Mouse (Mus musculus) heart, postnatal 0 days (tissue): ENCODE data around the gene Gtf2f2. TPM values are rescaled to one million over a fixed set of nuclear protein-coding genes. Genes with fewer than 3 reads are reported as not detected.

Experiments
- ATAC-seq: fragments of 200-750 bp; cut with Nextera tagmentation; 2 replicates; pipeline ENCODE4 v1.8.0; 2017; ENCODE audit warnings: low read depth, moderate number of reproducible peaks, moderate library complexity; ENCODE audit not compliant: insufficient read depth
- DNase-seq: peaks from one replicate; pipeline ENCODE4 v3.0.0-alpha.2; 2016; ENCODE audit warnings: low spot score
- H3K27ac ChIP-seq: fragments of 300-500 bp; sonication (generic); 2 replicates; pipeline ENCODE4 v1.5.1; 2014; ENCODE audit warnings: low read depth, mild to moderate bottlenecking
- H3K27me3 ChIP-seq: fragments of 300-500 bp; sonication (generic); 2 replicates; pipeline ENCODE4 v1.6.1; 2014; ENCODE audit warnings: low read length, mixed read lengths; ENCODE audit not compliant: control insufficient read depth, insufficient read depth
- H3K36me3 ChIP-seq: fragments of 300-500 bp; sonication (generic); replicated peaks from 2 replicates; pipeline ENCODE4 v1.6.1; 2014; ENCODE audit warnings: low read length, mixed read lengths; ENCODE audit not compliant: control insufficient read depth, insufficient read depth
- H3K4me1 ChIP-seq: fragments of 300-500 bp; sonication (generic); 2 replicates; pipeline ENCODE4 v1.6.1; 2014; ENCODE audit warnings: antibody characterized with exemption; ENCODE audit not compliant: control insufficient read depth, insufficient read depth
- H3K4me2 ChIP-seq: fragments of 300-500 bp; sonication (generic); 2 replicates; pipeline ENCODE4 v1.6.1; 2014; ENCODE audit warnings: low read depth, mild to moderate bottlenecking, low read length, moderate library complexity
- H3K4me3 ChIP-seq: fragments of 300-500 bp; sonication (generic); 2 replicates; pipeline ENCODE4 v1.5.1; 2014; ENCODE audit warnings: low read depth, low read length
- H3K9ac ChIP-seq: fragments of 300-500 bp; sonication (generic); replicated peaks from 2 replicates; pipeline ENCODE4 v1.6.1; 2014; ENCODE audit warnings: low read depth, low read length, mixed read lengths
- H3K9me3 ChIP-seq: fragments of 300-500 bp; sonication (generic); replicated peaks from 2 replicates; pipeline ENCODE4 v1.6.1; 2016; ENCODE audit warnings: low read length; ENCODE audit not compliant: control insufficient read depth
- CTCF ChIP-seq: IDR thresholded peaks from 2 replicates; pipeline ENCODE4 v1.5.1; 2016; ENCODE audit warnings: antibody characterized with exemption, control low read depth, low read depth
- EP300 ChIP-seq: IDR thresholded peaks from 2 replicates; pipeline ENCODE4 v1.6.1; 2016; ENCODE audit warnings: antibody characterized with exemption, low read depth
- WGBS: fragments of 180-500 bp; shearing (Covaris S2); extraction: QIAGEN DNeasy Blood & Tissue Kit; methylation state at CpG from one replicate; pipeline ENCODE4 v1.1.7; 2014; 5-methylcytosine and 5-hydroxymethylcytosine counted together
- polyA plus RNA-seq: library from polyadenylated mRNA; unstranded; fragments of >200 nt; fragmentation: Nextera tagmentation; extraction: Ambion mirVana; gene quantifications from 2 replicates; pipeline ENCODE4 v1.2.1, GENCODE M21; 2015
- total RNA-seq: library from RNA; depleted of rRNA; stranded (reverse); fragments of >200 nt; gene quantifications from 2 replicates; pipeline ENCODE4 v1.2.3, GENCODE M21; 2014; ENCODE audit warnings: low replicate concordance; rRNA removed

Gene Gtf2f2
- total and polyA plus RNA-seq, 2 experiments from 2014 or later, result 6.4 to 25.7 TPM

DNA sequence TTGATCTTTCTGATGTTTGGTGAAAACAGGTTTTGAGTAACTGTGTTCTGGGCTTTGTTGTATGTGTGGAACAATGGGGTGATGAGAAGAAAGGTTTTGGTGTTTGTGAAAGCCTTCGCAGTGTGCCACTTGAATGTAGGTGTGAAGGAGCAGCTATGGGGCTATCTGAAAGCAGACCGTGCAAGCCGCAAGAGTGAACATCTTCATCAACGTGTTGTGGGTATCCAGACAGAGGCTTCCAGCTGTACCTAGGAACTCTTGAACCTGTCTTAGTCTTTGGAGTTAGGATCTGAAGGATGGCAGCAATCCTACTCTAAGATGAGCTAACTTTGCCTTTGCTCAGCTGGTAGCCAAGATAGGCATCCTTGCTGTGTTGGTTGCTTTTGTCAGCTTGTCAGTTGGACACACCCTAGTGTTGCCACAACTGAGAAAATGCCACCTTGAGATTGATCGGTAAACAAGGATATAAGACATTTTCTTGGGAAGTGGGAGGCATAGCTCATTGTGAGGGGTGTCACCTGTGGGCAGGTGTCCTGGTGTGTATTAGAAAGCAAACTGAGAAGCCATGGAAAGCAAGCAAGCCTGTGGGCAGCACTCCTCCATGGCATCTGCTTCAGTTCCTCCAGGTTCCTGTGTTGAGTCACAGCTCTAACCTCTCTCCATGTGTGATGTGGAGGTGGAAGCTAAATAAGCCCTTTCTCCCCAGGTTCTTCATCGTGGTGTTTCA is 160.7 kb downstream of the Gtf2f2 start:
- Histone ChIP-seq H3K4me3 (no peak overlapping the region), H3K4me2 (no peak overlapping the region), H3K9ac (no peak overlapping the region), H3K9me3 (no peaks in the 10 kb centered on the region), H3K4me1 (peaks cover 4% of the 10 kb centered on the region; the same call in 1 of the 2 replicates), H3K36me3 (peaks cover 44% of the 10 kb centered on the region), H3K27me3 (no peaks in the 10 kb centered on the region), H3K27ac (no peak overlapping the region)
- ATAC-seq (no peak), DNase-seq (no peak)
- 75% methylated on average over 6 of the region's 6 CpGs for WGBS
- TF ChIP-seq CTCF (no peak), EP300 (no peak)

- Histone ChIP-seq H3K36me3 (peaks cover 44% of the 10 kb centered on the region), H3K9me3 (no peaks in the 10 kb centered on the region), H3K9ac (no peak overlapping the region), H3K27ac (no peak overlapping the region), H3K4me2 (no peak overlapping the region), H3K4me1 (peaks cover 4% of the 10 kb centered on the region; the same call in 1 of the 2 replicates), H3K4me3 (no peak overlapping the region), H3K27me3 (no peaks in the 10 kb centered on the region)
- no peak for TF ChIP-seq EP300
- TF ChIP-seq CTCF, result no peak
- ATAC-seq, result no peak
- DNase-seq, result no peak
- WGBS, result 78% methylated on average over 5 of the region's 5 CpGs
Measured at GRCm38 (mm10) chr14:75849236-75849635, 161.4 kb downstream of the Gtf2f2 start.

GRCm38 (mm10) chr14:75848482-75848881 is 162.2 kb downstream of the Gtf2f2 start:
- H3K9me3 ChIP-seq, result no peaks in the 10 kb centered on the region
- H3K4me2 ChIP-seq, result no peak overlapping the region
- no peaks in the 10 kb centered on the region for H3K27me3 ChIP-seq
- ATAC-seq, result no peak
- no peak overlapping the region for H3K4me3 ChIP-seq
- H3K36me3 ChIP-seq, result peaks cover 44% of the 10 kb centered on the region
- no peak for TF ChIP-seq EP300
- no peak for TF ChIP-seq CTCF
- no peak overlapping the region for H3K27ac ChIP-seq
- no peak for DNase-seq
- WGBS, result 89% methylated on average over 5 of the region's 5 CpGs
- no peak overlapping the region for H3K9ac ChIP-seq
- H3K4me1 ChIP-seq, result peaks cover 4% of the 10 kb centered on the region; the same call in 1 of the 2 replicates

- no peak overlapping the region for H3K4me3 ChIP-seq
- peaks cover 44% of the 10 kb centered on the region for H3K36me3 ChIP-seq
- TF ChIP-seq CTCF (no peak), EP300 (no peak)
- no peaks in the 10 kb centered on the region for H3K27me3 ChIP-seq
- no peaks in the 10 kb centered on the region for H3K9me3 ChIP-seq
- H3K4me1 ChIP-seq, result peaks cover 4% of the 10 kb centered on the region; the same call in 1 of the 2 replicates
- H3K4me2 ChIP-seq, result 0 out of 2 replicates have a peak overlapping the region, but pooled peaks have one; percentile 72
- DNase-seq, result no peak
- no peak for ATAC-seq
- no peak overlapping the region for H3K27ac ChIP-seq
- no peak overlapping the region for H3K9ac ChIP-seq
- 54% methylated on average over 4 of the region's 4 CpGs for WGBS
Measured at GRCm38 (mm10) chr14:75847669-75848068, 163.0 kb downstream of the Gtf2f2 start.

Other genes starting within 250 kb of the Gtf2f2 start
- gene Slc25a30, start 223.8 kb downstream of the Gtf2f2 start, total RNA-seq, result 39.0 and 39.2 TPM in 2 replicates
- gene Slc25a30, start 223.8 kb downstream of the Gtf2f2 start, polyA plus RNA-seq, result 6.2 and 6.3 TPM in 2 replicates
- gene Tpt1, start 165.8 kb downstream of the Gtf2f2 start, total RNA-seq, result 746 and 806 TPM in 2 replicates
- gene Tpt1, start 165.8 kb downstream of the Gtf2f2 start, polyA plus RNA-seq, result 1,059 and 1,111 TPM in 2 replicates
- gene Kctd4, start 55.9 kb downstream of the Gtf2f2 start, total RNA-seq, result not detected in 2 replicates
- 0.07 and 0.11 TPM in 2 replicates for gene Kctd4, start 55.9 kb downstream of the Gtf2f2 start, polyA plus RNA-seq
- gene Gpalpp1, start 99.9 kb upstream of the Gtf2f2 start, total RNA-seq, result 8.8 and 11.4 TPM in 2 replicates
- 5.8 and 6.2 TPM in 2 replicates for gene Gpalpp1, start 99.9 kb upstream of the Gtf2f2 start, polyA plus RNA-seq
- gene Nufip1, start 100.0 kb upstream of the Gtf2f2 start, total RNA-seq, result 6.0 and 6.5 TPM in 2 replicates
- 5.4 and 6.0 TPM in 2 replicates for gene Nufip1, start 100.0 kb upstream of the Gtf2f2 start, polyA plus RNA-seq